Mouse (Mus musculus) C2C12 (cell line): ENCODE measurements around the gene Metap1d. TPM values are rescaled to one million over a fixed set of nuclear protein-coding genes. Genes with fewer than 3 reads are reported as not detected.

ENCODE experiments used
- H3K27me3 ChIP-seq: one replicate; pipeline ENCODE4 v1.6.1; 2011; ENCODE audit not compliant: control insufficient read depth, insufficient read depth, insufficient read length
- H3K36me3 ChIP-seq: one replicate; pipeline ENCODE4 v1.6.1; 2011; ENCODE audit not compliant: control insufficient read depth, insufficient read depth
- H3K4me3 ChIP-seq: one replicate; pipeline ENCODE4 v1.5.1; 2011; ENCODE audit warnings: mild to moderate bottlenecking, control low read depth; ENCODE audit not compliant: poor library complexity, insufficient read depth, severe bottlenecking
- H3K79me2 ChIP-seq: one replicate; pipeline ENCODE4 v1.6.1; 2011; ENCODE audit not compliant: control insufficient read depth, insufficient read depth
- H3K79me3 ChIP-seq: one replicate; pipeline ENCODE4 v1.6.1; 2011; ENCODE audit warnings: low read depth, control low read depth
- H3ac ChIP-seq: one replicate; pipeline ENCODE3; 2011; ENCODE audit warnings: low read depth; ENCODE audit not compliant: control insufficient read depth, insufficient read length
- CEBPB ChIP-seq: IDR thresholded peaks from one replicate; pipeline ENCODE4 v1.6.1; 2011; ENCODE audit warnings: low read depth, mild to moderate bottlenecking, control low read depth, moderate library complexity
- CTCF ChIP-seq: IDR thresholded peaks from one replicate; pipeline ENCODE4 v1.5.1; 2011; ENCODE audit not compliant: control insufficient read depth, insufficient read depth, insufficient read length
- FOSL1 ChIP-seq: IDR thresholded peaks from one replicate; pipeline ENCODE4 v1.8.0; 2011; ENCODE audit warnings: mild to moderate bottlenecking, low read length; ENCODE audit not compliant: poor library complexity, insufficient read depth, severe bottlenecking
- MAX ChIP-seq: IDR thresholded peaks from one replicate; pipeline ENCODE4 v1.6.1; 2011; ENCODE audit warnings: mild to moderate bottlenecking, control low read depth
- MYOD1 ChIP-seq: IDR thresholded peaks from one replicate; pipeline ENCODE4 v1.6.1; 2011; ENCODE audit warnings: low read depth; ENCODE audit not compliant: control insufficient read depth, insufficient read length
- MYOG ChIP-seq: IDR thresholded peaks from one replicate; pipeline ENCODE4 v1.6.1; 2011; ENCODE audit not compliant: control insufficient read depth, insufficient read length; ENCODE audit errors: extremely low read depth
- USF1 ChIP-seq: IDR thresholded peaks from one replicate; pipeline ENCODE4 v1.6.1; 2011; ENCODE audit warnings: low read depth, mild to moderate bottlenecking, control low read depth, moderate library complexity
- polyA plus RNA-seq: library from polyadenylated mRNA; unstranded; fragments of >200 nt; fragmentation: generic; extraction: Trizol; gene quantifications from one replicate; pipeline ENCODE4 v1.2.1, GENCODE M21; 2012; ENCODE audit warnings: missing spikeins

The Metap1d gene
- polyA plus RNA-seq, 1 experiment: 10.2 TPM

- Histone ChIP-seq H3ac (no peak overlapping the region), H3K36me3 (peaks cover 7% of the 10 kb centered on the region), H3K79me3 (peaks cover 8% of the 10 kb centered on the region), H3K79me2 (peaks cover 29% of the 10 kb centered on the region), H3K27me3 (no peaks in the 10 kb centered on the region), H3K4me3 (peak overlapping the region; percentile 60)
- TF ChIP-seq MAX (peak; percentile 82), CEBPB (no peak), MYOG (no peak)
These were observed 89.8 kb downstream of the Metap1d start for GRCm38 (mm10) chr2:71542816-71543301.

GRCm38 (mm10) chr2:71543531-71543930 lies 90.5 kb downstream of the Metap1d start:
- peak overlapping the region; percentile 77 for H3ac ChIP-seq
- H3K4me3 ChIP-seq: peak overlapping the region; percentile 60
- H3K79me2 ChIP-seq: peaks cover 29% of the 10 kb centered on the region
- no peaks in the 10 kb centered on the region for H3K27me3 ChIP-seq
- H3K79me3 ChIP-seq: peaks cover 8% of the 10 kb centered on the region
- peaks cover 7% of the 10 kb centered on the region for H3K36me3 ChIP-seq
- TF ChIP-seq MYOG (no peak), MAX (no peak), MYOD1 (no peak), FOSL1 (no peak), CTCF (no peak), CEBPB (no peak), USF1 (no peak)

DNA sequence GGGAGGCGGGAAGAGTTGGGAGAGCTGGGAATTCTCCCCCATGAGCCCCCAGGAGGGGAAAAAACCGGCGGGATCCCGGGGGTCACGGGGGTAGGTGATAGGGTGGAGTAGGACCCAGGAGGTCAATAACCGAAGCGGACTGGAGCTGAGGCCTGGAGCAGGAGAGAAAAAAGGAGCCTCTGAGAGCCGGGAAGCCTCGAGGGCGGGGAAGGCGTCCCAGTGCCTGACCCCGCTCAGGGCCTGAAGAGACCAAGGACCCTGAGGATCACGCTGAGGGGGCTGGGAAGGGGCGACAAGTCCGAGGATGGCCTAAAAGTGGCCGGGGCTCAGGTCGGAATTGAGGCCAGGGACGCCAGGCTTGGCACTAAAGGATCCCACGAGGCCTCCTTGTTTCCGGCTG lies 90.9 kb downstream of the Metap1d start:
- H3K79me3 ChIP-seq: peaks cover 8% of the 10 kb centered on the region
- peak overlapping the region; percentile 77 for H3ac ChIP-seq
- H3K4me3 ChIP-seq: peak overlapping the region; percentile 60
- peaks cover 29% of the 10 kb centered on the region for H3K79me2 ChIP-seq
- TF ChIP-seq FOSL1: no peak
- TF ChIP-seq MAX: no peak
- TF ChIP-seq CTCF: no peak
- no peak for TF ChIP-seq USF1
- no peaks in the 10 kb centered on the region for H3K27me3 ChIP-seq
- H3K36me3 ChIP-seq: peaks cover 7% of the 10 kb centered on the region

- H3K79me3 ChIP-seq: peaks cover 8% of the 10 kb centered on the region
- H3ac ChIP-seq: peak overlapping the region; percentile 82
- no peaks in the 10 kb centered on the region for H3K27me3 ChIP-seq
- H3K4me3 ChIP-seq: peak overlapping the region; percentile 60
- no peak for TF ChIP-seq USF1
- no peak for TF ChIP-seq MYOG
- no peak for TF ChIP-seq CTCF
- TF ChIP-seq MAX: no peak
- TF ChIP-seq MYOD1: no peak
- TF ChIP-seq CEBPB: no peak
- TF ChIP-seq FOSL1: no peak
- H3K36me3 ChIP-seq: peaks cover 7% of the 10 kb centered on the region
- H3K79me2 ChIP-seq: peaks cover 29% of the 10 kb centered on the region
These were observed 91.6 kb downstream of the Metap1d start for GRCm38 (mm10) chr2:71544391-71545285.

- H3ac ChIP-seq: peak overlapping the region; percentile 82
- H3K27me3 ChIP-seq: no peaks in the 10 kb centered on the region
- TF ChIP-seq MYOG (no peak), MAX (no peak), FOSL1 (no peak), MYOD1 (no peak), CTCF (no peak), CEBPB (no peak), USF1 (no peak)
- H3K4me3 ChIP-seq: peak overlapping the region; percentile 60
- peaks cover 8% of the 10 kb centered on the region for H3K79me3 ChIP-seq
- H3K36me3 ChIP-seq: peaks cover 7% of the 10 kb centered on the region
- H3K79me2 ChIP-seq: peaks cover 29% of the 10 kb centered on the region
These were observed 92.4 kb downstream of the Metap1d start for GRCm38 (mm10) chr2:71545401-71545881.

- H3K27me3 ChIP-seq: no peaks in the 10 kb centered on the region
- peak overlapping the region; percentile 82 for H3ac ChIP-seq
- peak overlapping the region; percentile 60 for H3K4me3 ChIP-seq
- peaks cover 8% of the 10 kb centered on the region for H3K79me3 ChIP-seq
- H3K79me2 ChIP-seq: peaks cover 29% of the 10 kb centered on the region
- no peak for TF ChIP-seq USF1
- TF ChIP-seq MAX: no peak
- no peak for TF ChIP-seq CEBPB
- no peak for TF ChIP-seq FOSL1
- no peak for TF ChIP-seq MYOG
- TF ChIP-seq MYOD1: no peak
- no peak for TF ChIP-seq CTCF
- H3K36me3 ChIP-seq: peaks cover 7% of the 10 kb centered on the region
These were observed 93.0 kb downstream of the Metap1d start for GRCm38 (mm10) chr2:71545882-71546639.
